Mouse (Mus musculus) stomach, embryonic 14.5 days (tissue): ENCODE data around the gene Ucma. TPM values are rescaled to one million over a fixed set of nuclear protein-coding genes. Genes with fewer than 3 reads are reported as not detected.

Experiments
- ATAC-seq: fragments of 200-750 bp; cut with Nextera tagmentation; 2 replicates; pipeline ENCODE4 v1.8.0; 2017; ENCODE audit warnings: low read depth, moderate TSS enrichment; ENCODE audit not compliant: insufficient number of reproducible peaks, insufficient read depth, low FRiP score
- H3K27ac ChIP-seq: fragments of 300-500 bp; sonication (generic); 2 replicates; pipeline ENCODE4 v1.5.1; 2014; ENCODE audit warnings: mild to moderate bottlenecking, low read length, moderate library complexity, mixed read lengths
- H3K27me3 ChIP-seq: fragments of 300-500 bp; sonication (generic); 2 replicates; pipeline ENCODE4 v1.6.1; 2014; ENCODE audit warnings: low read length, control low read depth, mixed read lengths; ENCODE audit not compliant: control insufficient read depth, insufficient read depth
- H3K36me3 ChIP-seq: fragments of 300-500 bp; sonication (generic); 2 replicates; pipeline ENCODE4 v1.6.1; 2014; ENCODE audit warnings: mild to moderate bottlenecking, control low read depth, low read length, moderate library complexity, mixed read lengths; ENCODE audit not compliant: control insufficient read depth, insufficient read depth
- H3K4me1 ChIP-seq: fragments of 300-500 bp; sonication (generic); 2 replicates; pipeline ENCODE4 v1.6.1; 2014; ENCODE audit warnings: low read length, control low read depth, mixed read lengths; ENCODE audit not compliant: control insufficient read depth, insufficient read depth
- H3K4me2 ChIP-seq: fragments of 300-500 bp; sonication (generic); replicated peaks from 2 replicates; pipeline ENCODE4 v1.6.1; 2014; ENCODE audit warnings: low read depth, low read length, control low read depth
- H3K4me3 ChIP-seq: fragments of 300-500 bp; sonication (generic); 2 replicates; pipeline ENCODE4 v1.5.1; 2014; ENCODE audit warnings: low read depth, low read length, control low read depth
- H3K9ac ChIP-seq: fragments of 300-500 bp; sonication (generic); replicated peaks from 2 replicates; pipeline ENCODE4 v1.6.1; 2014; ENCODE audit warnings: low read depth, mild to moderate bottlenecking, control low read depth, low read length, moderate library complexity, mixed read lengths
- H3K9me3 ChIP-seq: fragments of 300-500 bp; sonication (generic); 2 replicates; pipeline ENCODE4 v1.6.1; 2016; ENCODE audit warnings: low read depth, low read length, control low read depth; ENCODE audit not compliant: control insufficient read depth
- whole genome bisulfite sequencing: fragments of 180-500 bp; shearing (Covaris S2); extraction: QIAGEN DNeasy Blood & Tissue Kit; methylation state at CpG from one replicate; pipeline ENCODE4 v1.1.7; 2014; 5-methylcytosine and 5-hydroxymethylcytosine counted together
- polyA plus RNA-seq: library from polyadenylated mRNA; unstranded; fragments of >200 nt; fragmentation: Nextera tagmentation; extraction: Ambion mirVana; gene quantifications from 2 replicates; pipeline ENCODE4 v1.2.1, GENCODE M21; 2014

Ucma gene
- polyA plus RNA-seq, 1 experiment from 2014 or later, result not detected

DNA sequence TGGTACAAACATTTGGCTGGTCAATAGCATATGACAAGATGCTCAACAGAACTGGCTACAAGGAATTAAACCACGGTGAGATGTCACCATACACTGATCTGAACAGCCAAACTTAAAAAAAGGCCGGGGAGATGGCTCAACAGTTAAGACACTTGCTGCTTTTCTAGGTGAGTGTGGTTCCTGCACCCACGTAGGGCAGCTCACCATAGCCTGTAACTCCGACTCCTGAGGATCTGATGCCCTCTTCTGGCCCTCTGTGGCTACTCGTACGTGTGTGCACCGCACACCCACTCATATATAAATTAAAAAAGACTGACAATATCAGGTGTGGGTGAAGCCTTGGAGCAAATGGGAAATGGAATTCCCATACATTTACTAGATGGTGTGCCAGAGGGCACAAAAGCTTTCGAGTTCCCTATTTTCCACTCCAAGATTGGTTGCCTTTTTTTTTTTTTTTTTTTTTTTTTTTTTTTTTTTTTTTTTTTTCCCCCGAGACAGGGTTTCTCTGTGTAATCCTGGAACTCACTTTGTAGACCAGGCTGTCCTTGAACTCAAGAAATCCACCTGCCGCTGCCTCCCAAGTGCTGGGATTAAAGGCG lies 13.0 kb downstream of the Ucma start:
- peaks cover 17% of the 10 kb centered on the region for H3K36me3 ChIP-seq
- no peaks in the 10 kb centered on the region for H3K9me3 ChIP-seq
- no peak overlapping the region for H3K4me2 ChIP-seq
- H3K9ac ChIP-seq, result no peak overlapping the region
- H3K27ac ChIP-seq, result no peak overlapping the region
- ATAC-seq, result no peak
- 70% methylated on average over 11 of the region's 11 CpGs for WGBS
- H3K4me3 ChIP-seq, result no peak overlapping the region
- H3K4me1 ChIP-seq, result no peaks in the 10 kb centered on the region
- no peaks in the 10 kb centered on the region for H3K27me3 ChIP-seq

- Histone ChIP-seq H3K4me3 (no peak overlapping the region), H3K27ac (no peak overlapping the region), H3K27me3 (no peaks in the 10 kb centered on the region), H3K4me1 (no peaks in the 10 kb centered on the region), H3K36me3 (peaks cover 37% of the 10 kb centered on the region), H3K9ac (no peak overlapping the region), H3K9me3 (no peaks in the 10 kb centered on the region), H3K4me2 (no peak overlapping the region)
- no peak for ATAC-seq
- WGBS, result 93% methylated on average over 11 of the region's 11 CpGs
Measured at GRCm38 (mm10) chr2:4993584-4993983, 17.7 kb downstream of the Ucma start.

GRCm38 (mm10) chr2:4994436-4994835 lies 18.5 kb downstream of the Ucma start:
- H3K27me3 ChIP-seq, result no peaks in the 10 kb centered on the region
- no peak overlapping the region for H3K9ac ChIP-seq
- H3K36me3 ChIP-seq, result peaks cover 40% of the 10 kb centered on the region
- WGBS, result 87% methylated on average over 4 of the region's 4 CpGs
- ATAC-seq, result no peak
- H3K27ac ChIP-seq, result no peak overlapping the region
- no peaks in the 10 kb centered on the region for H3K4me1 ChIP-seq
- H3K9me3 ChIP-seq, result no peaks in the 10 kb centered on the region
- no peak overlapping the region for H3K4me3 ChIP-seq
- H3K4me2 ChIP-seq, result no peak overlapping the region

DNA sequence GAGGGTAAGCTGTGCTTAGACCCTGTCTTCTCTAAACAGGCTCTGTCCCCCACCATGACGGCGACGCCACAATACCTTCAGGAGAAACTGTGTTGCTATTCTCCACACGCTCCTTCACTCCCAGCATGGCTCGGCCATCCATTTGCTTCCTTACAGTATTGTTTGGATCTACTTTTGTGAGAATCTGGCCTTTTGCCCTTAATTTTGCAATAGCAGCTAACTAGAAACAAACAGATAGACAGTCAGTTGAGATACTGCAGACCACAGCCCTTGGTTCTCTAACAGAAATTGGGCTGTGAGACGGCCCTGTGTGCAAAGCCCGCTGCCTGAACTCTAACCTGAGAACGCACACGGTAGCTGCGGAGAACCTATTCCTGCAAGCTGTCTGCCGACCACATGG lies 19.7 kb downstream of the Ucma start:
- H3K4me1 ChIP-seq, result no peaks in the 10 kb centered on the region
- no peak overlapping the region for H3K9ac ChIP-seq
- H3K4me3 ChIP-seq, result no peak overlapping the region
- no peak overlapping the region for H3K4me2 ChIP-seq
- H3K27me3 ChIP-seq, result no peaks in the 10 kb centered on the region
- peaks cover 48% of the 10 kb centered on the region for H3K36me3 ChIP-seq
- H3K9me3 ChIP-seq, result no peaks in the 10 kb centered on the region
- H3K27ac ChIP-seq, result no peak overlapping the region
- ATAC-seq, result no peak
- 88% methylated on average over 11 of the region's 11 CpGs for WGBS

- Histone ChIP-seq H3K4me1 (no peaks in the 10 kb centered on the region), H3K27ac (no peak overlapping the region), H3K4me3 (no peak overlapping the region), H3K9ac (no peak overlapping the region), H3K36me3 (peaks cover 48% of the 10 kb centered on the region), H3K9me3 (no peaks in the 10 kb centered on the region), H3K4me2 (no peak overlapping the region), H3K27me3 (no peaks in the 10 kb centered on the region)
- 88% methylated on average over 6 of the region's 6 CpGs for WGBS
- no peak for ATAC-seq
Measured at GRCm38 (mm10) chr2:4996421-4996824, 20.5 kb downstream of the Ucma start.

DNA sequence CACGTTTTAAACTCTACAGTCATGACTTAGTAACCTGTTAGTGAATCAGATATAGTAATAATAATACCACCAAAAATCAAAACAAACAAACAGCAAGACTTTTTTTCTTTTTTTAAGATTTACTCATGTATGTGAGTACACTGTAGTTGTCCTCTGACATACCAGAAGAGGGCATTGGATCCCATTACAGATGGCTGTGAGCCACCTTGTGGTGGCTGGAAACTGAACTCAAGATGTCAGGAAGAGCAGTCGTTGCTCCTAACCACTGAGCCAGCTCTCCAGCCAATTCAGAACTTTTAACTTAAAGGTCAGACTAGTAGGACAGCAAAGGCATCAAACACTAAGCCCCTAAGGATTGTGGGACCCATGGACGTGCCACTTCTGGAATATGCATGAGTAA lies 23.0 kb downstream of the Ucma start:
- no peak overlapping the region for H3K4me3 ChIP-seq
- WGBS, result 81% methylated on average over 3 of the region's 3 CpGs
- H3K4me1 ChIP-seq, result no peaks in the 10 kb centered on the region
- no peak overlapping the region for H3K27ac ChIP-seq
- no peak overlapping the region for H3K4me2 ChIP-seq
- peaks cover 42% of the 10 kb centered on the region for H3K36me3 ChIP-seq
- no peaks in the 10 kb centered on the region for H3K27me3 ChIP-seq
- H3K9me3 ChIP-seq, result no peaks in the 10 kb centered on the region
- no peak for ATAC-seq
- H3K9ac ChIP-seq, result no peak overlapping the region

DNA sequence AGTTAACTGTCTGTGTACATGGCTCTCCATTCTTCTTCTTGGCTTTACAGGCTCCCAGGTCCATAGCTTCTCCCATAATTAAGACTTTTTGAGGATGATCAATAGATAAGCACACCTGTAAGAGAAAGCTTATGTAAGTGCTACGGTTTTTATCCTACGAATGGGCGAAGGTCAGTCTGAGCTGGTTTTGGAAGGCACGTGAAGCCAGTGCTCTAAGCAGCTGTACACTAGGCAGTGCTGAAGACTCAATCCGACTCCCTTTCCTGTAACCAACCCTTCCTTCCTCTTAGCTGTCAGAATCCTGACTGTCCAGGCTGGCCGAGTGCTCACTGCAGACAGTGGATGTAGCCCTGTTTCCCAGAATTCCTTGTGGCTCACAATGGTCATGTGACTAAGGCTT lies 25.3 kb downstream of the Ucma start:
- no peak overlapping the region for H3K4me2 ChIP-seq
- no peak for ATAC-seq
- H3K4me1 ChIP-seq, result no peaks in the 10 kb centered on the region
- H3K36me3 ChIP-seq, result peaks cover 45% of the 10 kb centered on the region
- no peak overlapping the region for H3K4me3 ChIP-seq
- no peak overlapping the region for H3K27ac ChIP-seq
- WGBS, result 95% methylated on average over 6 of the region's 6 CpGs
- no peaks in the 10 kb centered on the region for H3K9me3 ChIP-seq
- no peak overlapping the region for H3K9ac ChIP-seq
- H3K27me3 ChIP-seq, result no peaks in the 10 kb centered on the region

- Histone ChIP-seq H3K9ac (no peak overlapping the region), H3K9me3 (no peaks in the 10 kb centered on the region), H3K27me3 (no peaks in the 10 kb centered on the region), H3K27ac (no peak overlapping the region), H3K4me2 (no peak overlapping the region), H3K4me1 (peaks cover 8% of the 10 kb centered on the region; the same call in 1 of the 2 replicates), H3K4me3 (no peak overlapping the region), H3K36me3 (peaks cover 35% of the 10 kb centered on the region)
- WGBS, result 92% methylated on average over 4 of the region's 4 CpGs
- no peak for ATAC-seq
Measured at GRCm38 (mm10) chr2:5007107-5007506, 31.2 kb downstream of the Ucma start.

DNA sequence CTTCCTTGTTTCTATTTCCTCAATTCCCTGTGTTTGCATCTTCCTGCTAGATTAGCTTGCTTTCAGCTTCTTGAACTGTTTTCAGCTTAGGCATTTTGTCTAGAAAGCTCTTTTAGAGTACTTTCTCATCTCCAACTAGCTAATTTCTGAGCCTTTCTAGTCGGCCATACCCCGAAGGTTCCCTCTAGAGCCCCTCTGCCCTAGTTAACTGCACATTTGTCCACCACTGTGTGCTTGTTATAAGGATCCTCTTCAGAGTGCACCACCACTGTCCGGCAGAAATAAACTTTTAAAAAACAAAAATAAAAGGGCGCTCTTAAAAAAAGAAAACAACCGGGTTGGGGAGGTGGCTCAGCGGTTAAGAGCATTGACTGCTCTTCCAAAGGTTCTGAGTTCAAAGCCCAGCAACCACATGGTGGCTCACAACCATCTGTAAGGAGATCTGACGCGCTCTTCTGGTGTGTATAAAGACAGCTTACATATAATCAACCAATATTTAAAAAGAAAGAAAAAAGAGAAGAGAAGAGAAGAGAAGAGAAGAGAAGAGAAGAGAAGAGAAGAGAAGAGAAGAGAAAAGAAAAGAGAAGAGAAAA lies 36.1 kb downstream of the Ucma start:
- ATAC-seq, result 0 out of 2 replicates have a peak, but pooled peaks have one; percentile 15
- WGBS, result 14% methylated on average over 8 of the region's 8 CpGs
- Histone ChIP-seq H3K27ac (no peak overlapping the region), H3K27me3 (no peaks in the 10 kb centered on the region), H3K9ac (peak overlapping the region; percentile 25), H3K36me3 (peaks cover 15% of the 10 kb centered on the region), H3K9me3 (no peaks in the 10 kb centered on the region), H3K4me2 (peak overlapping the region; percentile 58), H3K4me1 (peaks cover 8% of the 10 kb centered on the region; the same call in 1 of the 2 replicates), H3K4me3 (peak overlapping the region; percentile 68)
